Mouse (Mus musculus) liver, embryonic 15.5 days (tissue): Measurements from ENCODE around the gene Kif26b. TPM values are rescaled to one million over a fixed set of nuclear protein-coding genes. Genes with fewer than 3 reads are reported as not detected.

Source experiments
- ATAC-seq: fragments of 200-750 bp; cut with Nextera tagmentation; 2 replicates; pipeline ENCODE4 v1.8.0; 2017; ENCODE audit warnings: moderate number of reproducible peaks, mild to moderate bottlenecking, moderate library complexity; ENCODE audit not compliant: insufficient read depth
- H3K27ac ChIP-seq: fragments of 300-500 bp; sonication (generic); replicated peaks from 2 replicates; pipeline ENCODE4 v1.5.1; 2015; ENCODE audit warnings: mild to moderate bottlenecking, inconsistent platforms
- H3K27me3 ChIP-seq: fragments of 300-500 bp; sonication (generic); 2 replicates; pipeline ENCODE4 v1.6.1; 2015; ENCODE audit warnings: mild to moderate bottlenecking, inconsistent platforms
- H3K36me3 ChIP-seq: fragments of 300-500 bp; sonication (generic); replicated peaks from 2 replicates; pipeline ENCODE4 v1.6.1; 2015; ENCODE audit warnings: moderate library complexity, mild to moderate bottlenecking, inconsistent platforms
- H3K4me1 ChIP-seq: fragments of 300-500 bp; sonication (generic); replicated peaks from 2 replicates; pipeline ENCODE4 v1.6.1; 2015; ENCODE audit warnings: inconsistent platforms
- H3K4me2 ChIP-seq: fragments of 300-500 bp; sonication (generic); 2 replicates; pipeline ENCODE4 v1.6.1; 2015; ENCODE audit warnings: moderate library complexity, mild to moderate bottlenecking, inconsistent platforms
- H3K4me3 ChIP-seq: fragments of 300-500 bp; sonication (generic); replicated peaks from 2 replicates; pipeline ENCODE4 v1.5.1; 2015; ENCODE audit warnings: mild to moderate bottlenecking, inconsistent platforms
- H3K9ac ChIP-seq: fragments of 300-500 bp; sonication (generic); 2 replicates; pipeline ENCODE4 v1.6.1; 2015; ENCODE audit warnings: moderate library complexity, mild to moderate bottlenecking, inconsistent platforms
- H3K9me3 ChIP-seq: fragments of 300-500 bp; sonication (generic); replicated peaks from 2 replicates; pipeline ENCODE4 v1.6.1; 2016; ENCODE audit warnings: inconsistent platforms
- WGBS: fragments of 180-500 bp; shearing (Covaris S2); methylation state at CpG from one replicate; pipeline ENCODE4 v1.1.7; 2015; ENCODE audit warnings: mixed read lengths; ENCODE audit not compliant: insufficient replicate concordance; 5-methylcytosine and 5-hydroxymethylcytosine counted together
- polyA plus RNA-seq: library from polyadenylated mRNA; unstranded; fragments of >200 nt; fragmentation: Nextera tagmentation; extraction: Ambion mirVana; gene quantifications from 2 replicates; pipeline ENCODE4 v1.2.1, GENCODE M21; 2015

The Kif26b gene
- polyA plus RNA-seq, 1 experiment from 2014 or later: 0.06 TPM

GRCm38 (mm10) chr1:178850569-178850968, 321.6 kb downstream of the Kif26b start:
- H3K9ac ChIP-seq: no peak overlapping the region
- no peak overlapping the region for H3K4me2 ChIP-seq
- no peak for ATAC-seq
- no peaks in the 10 kb centered on the region for H3K4me1 ChIP-seq
- H3K27ac ChIP-seq: no peak overlapping the region
- no peaks in the 10 kb centered on the region for H3K27me3 ChIP-seq
- H3K4me3 ChIP-seq: no peak overlapping the region
- H3K9me3 ChIP-seq: no peaks in the 10 kb centered on the region
- 48% methylated on average over 1 of the region's 1 CpGs for WGBS
- no peaks in the 10 kb centered on the region for H3K36me3 ChIP-seq

- no peak for ATAC-seq
- H3K27me3 ChIP-seq: no peaks in the 10 kb centered on the region
- no peak overlapping the region for H3K4me2 ChIP-seq
- no peak overlapping the region for H3K27ac ChIP-seq
- WGBS: 60% methylated on average over 4 of the region's 4 CpGs
- no peak overlapping the region for H3K9ac ChIP-seq
- no peaks in the 10 kb centered on the region for H3K36me3 ChIP-seq
- H3K4me1 ChIP-seq: no peaks in the 10 kb centered on the region
- H3K9me3 ChIP-seq: no peaks in the 10 kb centered on the region
- no peak overlapping the region for H3K4me3 ChIP-seq
Observed at GRCm38 (mm10) chr1:178854936-178855335, 326.0 kb downstream of the Kif26b start.

GRCm38 (mm10) chr1:178855974-178856373, 327.0 kb downstream of the Kif26b start:
- Histone ChIP-seq H3K9me3 (no peaks in the 10 kb centered on the region), H3K36me3 (no peaks in the 10 kb centered on the region), H3K27ac (no peak overlapping the region), H3K4me1 (no peaks in the 10 kb centered on the region), H3K9ac (no peak overlapping the region), H3K4me3 (no peak overlapping the region), H3K27me3 (no peaks in the 10 kb centered on the region), H3K4me2 (no peak overlapping the region)
- WGBS: 70% methylated on average over 6 of the region's 6 CpGs
- no peak for ATAC-seq

GRCm38 (mm10) chr1:178860671-178861391, 331.9 kb downstream of the Kif26b start:
- no peaks in the 10 kb centered on the region for H3K36me3 ChIP-seq
- no peak overlapping the region for H3K4me2 ChIP-seq
- no peaks in the 10 kb centered on the region for H3K27me3 ChIP-seq
- H3K9me3 ChIP-seq: no peaks in the 10 kb centered on the region
- no peak overlapping the region for H3K27ac ChIP-seq
- 64% methylated on average over 8 of the region's 8 CpGs for whole genome bisulfite sequencing
- no peak overlapping the region for H3K9ac ChIP-seq
- ATAC-seq: no peak
- no peaks in the 10 kb centered on the region for H3K4me1 ChIP-seq
- H3K4me3 ChIP-seq: no peak overlapping the region

- no peak for ATAC-seq
- WGBS: 70% methylated on average over 8 of the region's 8 CpGs
Observed at GRCm38 (mm10) chr1:178861392-178861762, 332.5 kb downstream of the Kif26b start.

GRCm38 (mm10) chr1:178863756-178864155, 334.8 kb downstream of the Kif26b start:
- Histone ChIP-seq H3K36me3 (no peaks in the 10 kb centered on the region), H3K4me3 (no peak overlapping the region), H3K9me3 (no peaks in the 10 kb centered on the region), H3K27me3 (no peaks in the 10 kb centered on the region), H3K9ac (no peak overlapping the region), H3K4me1 (no peaks in the 10 kb centered on the region), H3K27ac (no peak overlapping the region), H3K4me2 (no peak overlapping the region)
- WGBS: 71% methylated on average over 6 of the region's 6 CpGs
- ATAC-seq: no peak

More at GRCm38 (mm10) chr1:178861392-178861762, 332.5 kb downstream of the Kif26b start:
- no peaks in the 10 kb centered on the region for H3K9me3 ChIP-seq
- no peaks in the 10 kb centered on the region for H3K36me3 ChIP-seq
- no peaks in the 10 kb centered on the region for H3K4me1 ChIP-seq
- no peaks in the 10 kb centered on the region for H3K27me3 ChIP-seq
- no peak overlapping the region for H3K4me3 ChIP-seq
- H3K4me2 ChIP-seq: no peak overlapping the region
- no peak overlapping the region for H3K9ac ChIP-seq
- no peak overlapping the region for H3K27ac ChIP-seq

- H3K4me1 ChIP-seq: no peaks in the 10 kb centered on the region
- H3K27me3 ChIP-seq: no peaks in the 10 kb centered on the region
- no peak for ATAC-seq
- H3K4me3 ChIP-seq: no peak overlapping the region
- no peak overlapping the region for H3K27ac ChIP-seq
- 70% methylated on average over 4 of the region's 4 CpGs for WGBS
- no peak overlapping the region for H3K9ac ChIP-seq
- no peak overlapping the region for H3K4me2 ChIP-seq
- no peaks in the 10 kb centered on the region for H3K9me3 ChIP-seq
- H3K36me3 ChIP-seq: no peaks in the 10 kb centered on the region
Observed at GRCm38 (mm10) chr1:178864297-178864696, 335.4 kb downstream of the Kif26b start.

GRCm38 (mm10) chr1:178866757-178867156, 337.8 kb downstream of the Kif26b start:
- no peaks in the 10 kb centered on the region for H3K27me3 ChIP-seq
- ATAC-seq: no peak
- WGBS: 23% methylated on average over 4 of the region's 4 CpGs

GRCm38 (mm10) chr1:178871055-178871454, 342.1 kb downstream of the Kif26b start:
- no peaks in the 10 kb centered on the region for H3K9me3 ChIP-seq
- no peaks in the 10 kb centered on the region for H3K27me3 ChIP-seq
- no peak for ATAC-seq
- H3K9ac ChIP-seq: no peak overlapping the region
- H3K4me3 ChIP-seq: no peak overlapping the region
- no peaks in the 10 kb centered on the region for H3K36me3 ChIP-seq
- no peak overlapping the region for H3K27ac ChIP-seq
- no peaks in the 10 kb centered on the region for H3K4me1 ChIP-seq
- 46% methylated on average over 3 of the region's 3 CpGs for WGBS
- no peak overlapping the region for H3K4me2 ChIP-seq

More at GRCm38 (mm10) chr1:178866757-178867156, 337.8 kb downstream of the Kif26b start:
- no peaks in the 10 kb centered on the region for H3K36me3 ChIP-seq
- H3K4me3 ChIP-seq: no peak overlapping the region
- H3K4me1 ChIP-seq: no peaks in the 10 kb centered on the region
- no peak overlapping the region for H3K27ac ChIP-seq
- H3K9ac ChIP-seq: no peak overlapping the region
- H3K9me3 ChIP-seq: no peaks in the 10 kb centered on the region
- no peak overlapping the region for H3K4me2 ChIP-seq

GRCm38 (mm10) chr1:178876926-178877325, 348.0 kb downstream of the Kif26b start:
- Histone ChIP-seq H3K4me1 (no peaks in the 10 kb centered on the region), H3K36me3 (no peaks in the 10 kb centered on the region), H3K27ac (no peak overlapping the region), H3K27me3 (no peaks in the 10 kb centered on the region), H3K9ac (no peak overlapping the region), H3K4me2 (no peak overlapping the region), H3K4me3 (no peak overlapping the region), H3K9me3 (no peaks in the 10 kb centered on the region)
- 56% methylated on average over 2 of the region's 2 CpGs for WGBS
- ATAC-seq: no peak

GRCm38 (mm10) chr1:178878676-178879075, 349.8 kb downstream of the Kif26b start:
- Histone ChIP-seq H3K27ac (no peak overlapping the region), H3K27me3 (no peaks in the 10 kb centered on the region), H3K4me3 (no peak overlapping the region), H3K4me2 (no peak overlapping the region), H3K9me3 (no peaks in the 10 kb centered on the region), H3K9ac (no peak overlapping the region), H3K36me3 (no peaks in the 10 kb centered on the region), H3K4me1 (no peaks in the 10 kb centered on the region)
- WGBS: 74% methylated on average over 1 of the region's 1 CpGs
- ATAC-seq: no peak

GRCm38 (mm10) chr1:178880905-178881304, 352.0 kb downstream of the Kif26b start:
- no peak for ATAC-seq
- no peak overlapping the region for H3K4me3 ChIP-seq

More at GRCm38 (mm10) chr1:178880905-178881304, 352.0 kb downstream of the Kif26b start:
- no peaks in the 10 kb centered on the region for H3K9me3 ChIP-seq
- H3K9ac ChIP-seq: no peak overlapping the region
- no peaks in the 10 kb centered on the region for H3K4me1 ChIP-seq
- H3K27me3 ChIP-seq: no peaks in the 10 kb centered on the region
- WGBS: 57% methylated on average over 7 of the region's 7 CpGs
- no peak overlapping the region for H3K4me2 ChIP-seq
- no peak overlapping the region for H3K27ac ChIP-seq
- no peaks in the 10 kb centered on the region for H3K36me3 ChIP-seq
